Comparison of ENCODE assay signal across 14 mouse cellular contexts in the genomic region with DNA sequence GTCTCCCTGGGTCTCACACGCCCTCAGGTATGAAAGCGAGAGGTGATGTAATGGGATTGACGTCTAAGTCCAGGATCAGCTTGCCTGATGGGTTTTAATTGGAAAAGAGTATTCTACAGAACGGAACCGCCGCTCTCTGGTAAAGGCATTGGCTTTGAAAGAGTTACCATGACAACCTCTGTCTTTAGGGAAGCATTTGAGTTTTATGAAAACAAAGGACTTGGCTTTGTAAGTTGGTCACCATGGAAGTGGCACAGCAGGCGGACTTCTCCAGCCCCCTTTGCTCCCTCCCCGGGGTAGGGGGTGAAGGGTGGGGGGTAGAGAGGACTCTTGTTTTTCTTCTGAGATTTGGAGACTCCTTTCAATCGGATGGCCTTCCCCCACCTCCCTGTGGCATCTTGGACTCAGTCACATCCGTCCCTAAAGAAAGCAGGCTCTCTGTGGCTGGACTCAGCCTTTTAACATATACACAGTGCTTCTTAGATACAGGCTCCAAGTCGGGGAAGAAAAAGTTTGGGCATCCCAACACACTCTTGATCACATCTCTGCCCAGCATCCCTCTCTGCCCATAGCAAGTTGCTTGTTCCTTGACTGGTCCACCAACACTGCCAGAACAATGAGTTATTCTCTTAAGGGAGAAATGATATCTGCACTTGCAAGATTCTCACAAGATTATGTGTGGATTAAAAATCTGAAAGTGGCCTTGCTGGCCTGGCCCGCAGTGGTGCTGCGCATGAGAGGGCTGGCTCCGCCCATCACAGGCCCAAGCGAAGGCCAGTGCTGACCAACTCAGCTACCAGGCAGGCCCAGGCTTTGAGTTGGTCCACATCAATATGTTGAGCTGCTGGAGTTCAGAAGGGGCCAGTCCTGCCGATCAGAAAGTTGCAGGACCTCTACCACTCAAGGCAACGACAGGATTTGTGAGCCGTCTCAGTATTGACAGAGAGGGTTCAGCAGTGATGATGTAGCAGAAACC. TPM values are rescaled to one million over a fixed set of nuclear protein-coding genes. Genes with fewer than 3 reads are reported as not detected.
A peak's percentile ranks its signal among the peaks of the same experiment; 100 is the strongest.
DNase-seq lines count a peak whose midpoint lies in the region; ATAC-seq and TF ChIP-seq lines count a peak whose summit lies in the region.
"Had no signal": no experiment of that assay in that cellular context is flagged by ENCODE, and none has a peak within 500 bp of the region (broad histone marks: within the 10 kb centered on the region; RNA-seq: fewer than 3 reads in every experiment).

No protein-coding gene starts in this region.

- H3K4me3 ChIP-seq in forebrain, embryonic 16.5 days (replicated peaks; ENCODE audit: low read length), result no peak overlapping the region
- H3K4me3 ChIP-seq in midbrain, embryonic 13.5 days (replicated peaks), result no peak overlapping the region
- no peak overlapping the region for H3K4me3 ChIP-seq in heart, adult 2 months
- H3K4me3 ChIP-seq: embryonic facial prominence, embryonic 15.5 days; left cerebral cortex, adult 2 months; liver, embryonic 15.5 days had no signal

- H3K4me2 ChIP-seq in forebrain, embryonic 16.5 days (ENCODE audit: low read length), result no peak overlapping the region
- H3K4me2 ChIP-seq in midbrain, embryonic 13.5 days (replicated peaks), result no peak overlapping the region; the same call in 1 of the 2 replicates
- H3K4me2 ChIP-seq: embryonic facial prominence, embryonic 15.5 days; liver, embryonic 15.5 days had no signal

- TF ChIP-seq CTCF in heart, adult 2 months (IDR thresholded peaks at IDR 0.05), result no peak

- peak; percentile 82 for DNase-seq in R1 (ENCODE audit: low read depth, low spot score)
- peak; percentile 81 for DNase-seq in embryo, embryonic 10 days (ENCODE audit: low spot score)
- no peak for DNase-seq in adrenal gland, adult 8-10 months
- DNase-seq in gastrocnemius, postnatal 10 days, result no peak
- DNase-seq in urinary bladder, postnatal 36 days (ENCODE audit: low spot score in 2 of 2), result no peak
- DNase-seq in heart, adult 2 months, result no peak
- DNase-seq: gastrocnemius, postnatal 14 days; kidney, adult 2 months had no signal

- peak overlapping the region; percentile 58 for H3K27ac ChIP-seq in forebrain, embryonic 16.5 days (ENCODE audit: low read length)
- peak overlapping the region; percentile 65 for H3K27ac ChIP-seq in midbrain, embryonic 13.5 days
- H3K27ac ChIP-seq in heart, adult 2 months, result no peak overlapping the region
- H3K27ac ChIP-seq: embryonic facial prominence, embryonic 15.5 days; left cerebral cortex, adult 2 months; liver, embryonic 15.5 days had no signal

- intact Hi-C loops in heart, adult 2 months (cut with DNase I), result no loop called here

- H3K9me3 ChIP-seq in forebrain, embryonic 16.5 days (ENCODE audit: control insufficient read depth, low read length), result no peaks in the 10 kb centered on the region
- H3K9me3 ChIP-seq in midbrain, embryonic 13.5 days, result no peaks in the 10 kb centered on the region
- H3K9me3 ChIP-seq: embryonic facial prominence, embryonic 15.5 days; liver, embryonic 15.5 days had no signal

- H3K36me3 ChIP-seq in forebrain, embryonic 16.5 days (ENCODE audit: control insufficient read depth, insufficient read depth), result no peaks in the 10 kb centered on the region
- no peaks in the 10 kb centered on the region for H3K36me3 ChIP-seq in midbrain, embryonic 13.5 days
- H3K36me3 ChIP-seq in heart, adult 2 months (ENCODE audit: control insufficient read depth, insufficient read depth, low read length), result no peaks in the 10 kb centered on the region
- H3K36me3 ChIP-seq: embryonic facial prominence, embryonic 15.5 days; liver, embryonic 15.5 days had no signal

- peaks cover 19% of the 10 kb centered on the region for H3K4me1 ChIP-seq in forebrain, embryonic 16.5 days (replicated peaks; ENCODE audit: control insufficient read depth, insufficient read depth, low read length)
- H3K4me1 ChIP-seq in midbrain, embryonic 13.5 days (replicated peaks), result peaks cover 30% of the 10 kb centered on the region
- no peaks in the 10 kb centered on the region for H3K4me1 ChIP-seq in heart, adult 2 months (ENCODE audit: control insufficient read depth, insufficient read depth, low read length)
- H3K4me1 ChIP-seq: embryonic facial prominence, embryonic 15.5 days; liver, embryonic 15.5 days had no signal

- no peaks in the 10 kb centered on the region for H3K79me2 ChIP-seq in heart, adult 2 months (replicated peaks; ENCODE audit: control insufficient read depth, insufficient read depth, low read length)

- WGBS in forebrain, embryonic 16.5 days, result 14% methylated on average over 18 of the region's 18 CpGs
- WGBS in midbrain, embryonic 13.5 days, result 10% methylated on average over 18 of the region's 18 CpGs
- whole genome bisulfite sequencing in heart, adult 2 months, result 60% methylated on average over 18 of the region's 18 CpGs

- peak; percentile 80 for ATAC-seq in forebrain, embryonic 16.5 days
- ATAC-seq in midbrain, embryonic 13.5 days, result peak; percentile 78

- no peak for TF ChIP-seq POLR2A in heart, adult 2 months (IDR thresholded peaks at IDR 0.05; ENCODE audit: insufficient read depth, low read depth, low read length)

- H3K27me3 ChIP-seq in forebrain, embryonic 16.5 days (replicated peaks; ENCODE audit: control insufficient read depth, insufficient read depth, low read length), result no peaks in the 10 kb centered on the region
- peaks cover 20% of the 10 kb centered on the region; the same call in 1 of the 2 replicates for H3K27me3 ChIP-seq in midbrain, embryonic 13.5 days
- H3K27me3 ChIP-seq in heart, adult 2 months (ENCODE audit: control insufficient read depth, insufficient read depth, low read length), result no peaks in the 10 kb centered on the region
- H3K27me3 ChIP-seq: CH12.LX; embryonic facial prominence, embryonic 15.5 days; liver, embryonic 15.5 days had no signal

- TF ChIP-seq EP300 in heart, adult 2 months (IDR thresholded peaks at IDR 0.05; ENCODE audit: insufficient read depth, low read depth, low read length), result no peak

- H3K9ac ChIP-seq in forebrain, embryonic 16.5 days (replicated peaks; ENCODE audit: low read depth, low read length), result no peak overlapping the region
- H3K9ac ChIP-seq in midbrain, embryonic 13.5 days (replicated peaks), result no peak overlapping the region
- H3K9ac ChIP-seq in heart, adult 2 months (ENCODE audit: low read depth, low read length), result no peak overlapping the region
- H3K9ac ChIP-seq: embryonic facial prominence, embryonic 15.5 days; liver, embryonic 15.5 days had no signal

RNA-seq across cellular contexts. Expression of a gene that starts 21.0 kb away (rescaled TPM):
- 200 and 235 TPM in 2 replicates for polyA plus RNA-seq in forebrain, embryonic 16.5 days (2015; fragmentation: Nextera tagmentation; extraction: Ambion mirVana)
- polyA plus RNA-seq in midbrain, embryonic 13.5 days (2015; fragmentation: Nextera tagmentation; extraction: Ambion mirVana), result 232 and 248 TPM in 2 replicates
- 10 to 100 TPM; 50.4 to 60.7 (median 53.5) TPM for total RNA-seq in adrenal gland, adult 8-10 months (2022)
- total RNA-seq in gastrocnemius, postnatal 10 days (2021), result 100 to 1,000 TPM; 133 to 141 TPM
- 100 to 1,000 TPM; 104 to 118 TPM for total RNA-seq in heart, adult 2 months (2021)
- 36.0 and 48.6 TPM in 2 replicates for polyA plus RNA-seq in heart, adult 2 months (2012; rRNA removed)

Comparison
In these comparisons a context has a peak if more than half of its experiments do, and no peak if none do; other contexts are left out.
1. DNase-seq: peak in R1 (single experiment) and embryo, embryonic 10 days (single experiment); none in adrenal gland, adult 8-10 months (single experiment), gastrocnemius, postnatal 10 days (single experiment), urinary bladder, postnatal 36 days (0 of 2) and heart, adult 2 months (0 of 2).